Mouse (Mus musculus) liver, postnatal 0 days (tissue): ENCODE results near the gene Csk.

Experiments
- CTCF ChIP-seq: sonication (generic); IDR thresholded peaks from 2 replicates; pipeline ENCODE4 v1.5.1; 2016; ENCODE audit warnings: antibody characterized with exemption, low read depth
- EP300 ChIP-seq: IDR thresholded peaks from 2 replicates; pipeline ENCODE4 v1.6.1; 2016; ENCODE audit warnings: antibody characterized with exemption, low read depth, mild to moderate bottlenecking

GRCm38 (mm10) chr9:57655749-57656148 is 2.3 kb upstream of the Csk start:
- TF ChIP-seq CTCF (peak; percentile 98), EP300 (no peak)
